Mouse (Mus musculus): ENCODE results near the gene Med24.
"Not testable (repeated sequence)": the region's sequence is repeated elsewhere in the genome, so short reads cannot be mapped to it uniquely, and the experiment has no call there.

The Med24 gene

GRCm38 (mm10) chr11:98688009-98688408 lies 41.2 kb downstream of the Med24 start:
- no peak for DNase-seq

DNA sequence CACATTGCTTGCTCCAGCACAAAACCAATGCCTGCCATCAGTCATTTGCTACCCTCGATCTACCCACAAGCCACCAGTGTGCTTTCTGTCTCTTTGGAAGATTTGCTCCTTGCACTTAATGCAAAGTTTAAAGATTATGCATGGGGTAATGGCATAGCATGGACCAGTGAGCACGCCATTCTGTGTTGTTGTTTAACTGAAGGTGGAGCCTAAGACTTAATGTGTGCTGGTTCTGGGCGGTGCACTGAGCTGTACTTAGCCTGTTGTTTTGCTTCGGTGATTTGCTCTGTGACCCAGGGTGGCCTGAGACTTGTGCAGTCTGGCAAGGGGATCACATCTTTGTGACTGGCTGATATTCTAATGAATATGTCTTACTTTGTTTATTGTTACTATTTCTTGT lies 42.3 kb downstream of the Med24 start:
- no peak for DNase-seq

GRCm38 (mm10) chr11:98685642-98686041 lies 43.6 kb downstream of the Med24 start:
- DNase-seq: no peak

DNA sequence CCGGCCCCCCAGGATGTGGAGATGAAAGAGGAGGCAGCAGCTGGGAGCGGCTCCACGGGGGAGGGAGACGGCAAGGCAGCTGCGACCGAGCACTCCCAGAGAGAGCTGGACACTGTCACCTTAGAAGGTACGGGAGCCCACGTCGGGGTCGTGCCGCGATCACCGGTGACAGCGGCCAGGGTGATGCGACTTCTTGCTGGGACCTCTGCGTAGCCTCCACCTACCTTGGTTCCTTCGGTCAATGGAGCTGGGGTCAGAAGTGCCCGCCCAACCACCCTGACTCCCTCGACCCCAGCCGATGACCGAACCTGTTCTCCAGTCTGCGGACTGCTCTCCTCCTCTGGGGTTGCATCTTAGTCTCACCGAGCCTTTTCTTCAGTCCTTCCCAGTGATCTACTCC lies 46.4 kb downstream of the Med24 start:
- DNase-seq: no peak

DNA sequence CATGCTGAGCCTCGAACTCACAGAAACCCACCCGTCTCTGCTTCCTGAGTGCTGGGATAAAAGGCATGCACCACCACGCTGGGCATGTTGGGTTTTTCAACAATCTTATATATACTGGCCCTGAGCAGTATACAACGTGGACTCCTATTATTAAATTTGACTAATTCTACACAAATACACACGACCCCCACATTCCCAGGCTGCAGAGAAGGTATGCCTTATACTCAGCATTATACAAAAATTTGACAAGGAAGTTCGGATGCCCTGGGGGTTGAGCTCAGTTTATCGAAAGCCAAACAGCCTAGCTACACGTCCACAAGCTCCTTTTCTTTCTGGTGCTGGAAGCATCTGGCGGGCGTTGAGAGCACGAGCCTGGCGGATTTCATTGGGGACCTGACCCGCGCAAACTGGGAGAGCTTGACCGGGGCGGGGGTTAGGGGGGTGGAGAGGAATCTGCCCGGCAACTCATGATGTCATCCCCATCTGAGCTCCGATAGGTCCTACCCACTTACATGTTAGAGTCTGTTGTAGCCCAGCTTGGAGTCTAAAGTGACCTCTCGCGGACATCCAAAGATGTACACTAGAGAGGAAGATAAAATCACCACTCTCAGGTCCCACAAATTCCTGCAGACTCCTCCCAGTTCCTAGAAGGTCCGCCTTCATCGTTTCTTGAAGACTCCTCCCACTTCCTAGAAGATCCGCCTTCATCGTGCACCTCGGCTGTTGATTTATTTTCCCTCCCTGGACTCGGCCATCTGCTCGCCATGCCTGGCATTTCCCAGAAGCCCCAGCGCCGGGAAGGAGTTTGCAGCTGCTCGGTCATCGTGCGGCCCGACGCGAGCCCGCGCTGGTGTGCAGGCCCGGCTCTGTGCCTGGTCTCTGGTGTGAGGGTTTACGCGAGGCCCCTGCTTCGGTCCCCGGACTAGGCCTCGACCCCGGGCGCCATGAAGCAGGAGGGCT lies 47.2 kb downstream of the Med24 start, which contains the start of gene Psmd3:
Gene Psmd3, plus strand, starts transcription at position 769 of the 960 bp plus-strand sequence.
- DNase-seq: peak; percentile 98

DNA sequence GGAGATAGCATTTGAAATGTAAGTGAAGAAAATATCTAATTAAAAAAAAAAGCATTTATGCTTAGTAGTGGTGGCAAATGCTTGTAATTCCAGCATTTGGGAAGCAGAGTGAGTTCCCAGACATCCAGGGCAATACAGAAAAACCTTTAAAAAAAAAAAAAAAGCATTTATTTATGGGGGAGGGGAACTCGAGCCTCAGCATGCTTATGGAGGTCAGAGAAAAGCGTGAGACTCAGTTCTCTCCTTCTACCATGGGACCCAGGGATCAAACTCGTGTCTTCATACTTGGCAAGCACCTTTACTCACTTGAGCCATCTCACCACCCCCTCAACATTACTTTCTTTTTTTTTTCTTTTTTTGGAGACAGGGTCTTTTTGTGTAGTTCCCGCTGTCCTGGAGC lies 48.0 kb downstream of the Med24 start:
- DNase-seq: no peak

DNA sequence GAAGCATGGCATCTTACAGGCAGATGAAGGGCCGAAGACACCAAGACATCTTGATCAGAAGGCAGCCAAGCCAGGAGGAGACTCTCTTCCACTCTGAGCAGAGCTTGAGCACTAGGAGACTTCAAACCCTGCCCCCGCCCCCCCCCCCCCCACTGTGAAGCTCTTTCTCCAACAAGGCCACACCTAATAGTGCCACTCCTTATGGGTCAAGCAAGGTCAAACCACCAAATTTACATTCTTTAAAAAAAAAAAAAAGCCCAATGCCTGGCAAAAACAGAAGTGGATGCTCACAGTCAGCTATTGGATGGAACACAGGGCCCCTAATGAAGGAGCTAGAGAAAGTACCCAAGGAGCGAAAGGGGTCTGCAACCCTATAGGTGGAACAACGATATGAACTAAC lies 48.6 kb downstream of the Med24 start:
- DNase-seq: not testable (repeated sequence)

DNA sequence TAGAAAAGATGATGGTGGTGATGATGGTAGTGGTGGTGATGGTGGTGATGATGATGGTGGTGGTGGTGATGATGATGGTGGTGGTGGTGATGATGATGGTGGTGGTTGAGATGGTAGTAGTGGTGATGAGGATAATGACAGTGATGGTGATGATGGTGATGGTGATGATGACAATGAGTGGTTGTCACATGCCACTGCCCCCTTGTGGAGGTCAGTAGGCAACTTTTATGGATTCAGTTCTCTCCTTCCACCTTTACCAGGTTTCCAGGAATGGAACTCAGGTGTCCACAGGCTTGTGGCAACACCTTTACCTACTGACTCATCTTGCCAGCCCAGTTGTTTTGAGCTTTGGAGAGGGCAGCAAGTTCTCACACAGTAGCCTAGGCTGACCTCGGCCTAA lies 49.2 kb downstream of the Med24 start:
- no peak for DNase-seq

- no peak for DNase-seq
Measured at GRCm38 (mm10) chr11:98675829-98676363, 53.3 kb downstream of the Med24 start.

GRCm38 (mm10) chr11:98673136-98673535 lies 56.1 kb downstream of the Med24 start:
- peak; percentile 23 for DNase-seq

DNA sequence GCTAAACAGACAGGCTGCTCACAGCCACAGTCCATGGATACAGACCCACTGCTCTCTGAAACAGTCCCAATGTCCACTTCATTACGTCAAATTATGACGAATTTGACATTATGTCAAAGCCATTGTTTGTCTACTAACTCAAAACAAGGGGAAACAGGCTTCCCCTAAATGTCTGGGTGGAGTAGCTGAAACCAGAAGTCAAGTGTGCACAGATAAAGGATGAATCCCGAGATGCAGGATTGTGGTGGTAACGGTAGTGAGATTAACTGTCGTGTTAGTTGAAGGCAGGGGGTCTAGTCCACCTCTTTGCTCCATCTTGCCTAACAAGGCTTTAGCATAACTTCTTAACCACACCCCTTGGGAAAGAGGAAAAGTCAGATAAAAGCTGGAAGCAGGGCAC lies 56.8 kb downstream of the Med24 start:
- DNase-seq: no peak

- DNase-seq: no peak
Measured at GRCm38 (mm10) chr11:98671857-98672256, 57.4 kb downstream of the Med24 start.

DNA sequence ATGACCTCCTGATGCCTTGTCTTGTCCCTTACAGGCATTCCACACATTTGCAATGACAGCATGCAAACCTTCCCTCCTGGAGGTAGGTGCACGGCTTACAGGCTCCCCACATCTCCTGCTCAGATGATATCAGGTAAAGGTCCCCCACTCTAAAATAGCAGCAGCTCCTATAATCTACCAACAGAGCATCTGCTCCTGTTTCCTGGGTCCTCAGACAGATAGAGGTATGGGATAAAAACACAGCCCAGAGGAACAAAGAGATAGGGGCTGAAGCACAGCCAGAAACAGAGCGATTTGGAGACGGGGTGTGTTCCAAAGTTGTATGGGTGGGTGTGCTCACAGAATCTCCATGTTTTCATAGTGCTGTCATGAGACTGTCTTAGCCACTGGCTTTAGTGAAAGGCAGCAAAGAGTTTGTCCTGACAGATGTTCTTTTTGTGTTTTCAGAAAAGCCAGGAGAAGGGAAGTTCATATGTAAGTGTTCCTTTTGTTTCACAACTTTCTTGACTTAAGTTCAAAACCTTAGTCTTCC lies 57.9 kb downstream of the Med24 start:
- DNase-seq: no peak

DNA sequence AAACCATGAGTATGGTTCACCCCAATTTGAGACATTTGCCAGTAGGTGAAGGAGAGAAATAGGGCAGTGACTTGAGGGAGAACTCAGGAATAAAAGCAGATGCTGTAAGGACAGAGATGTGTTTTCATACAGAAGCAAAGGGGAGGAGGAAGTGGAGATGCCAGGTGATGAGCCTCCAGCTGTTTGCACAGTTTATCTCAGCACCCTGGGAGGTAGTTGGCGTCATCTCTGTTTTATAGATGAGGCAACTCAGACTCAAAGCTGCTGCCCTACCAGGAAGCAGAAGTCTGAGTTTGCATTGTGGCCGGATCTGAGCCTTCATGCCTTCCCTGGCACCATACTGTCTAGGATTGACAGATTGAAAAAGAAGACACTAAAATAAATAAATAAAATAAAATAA lies 60.3 kb downstream of the Med24 start:
- DNase-seq: no peak

DNA sequence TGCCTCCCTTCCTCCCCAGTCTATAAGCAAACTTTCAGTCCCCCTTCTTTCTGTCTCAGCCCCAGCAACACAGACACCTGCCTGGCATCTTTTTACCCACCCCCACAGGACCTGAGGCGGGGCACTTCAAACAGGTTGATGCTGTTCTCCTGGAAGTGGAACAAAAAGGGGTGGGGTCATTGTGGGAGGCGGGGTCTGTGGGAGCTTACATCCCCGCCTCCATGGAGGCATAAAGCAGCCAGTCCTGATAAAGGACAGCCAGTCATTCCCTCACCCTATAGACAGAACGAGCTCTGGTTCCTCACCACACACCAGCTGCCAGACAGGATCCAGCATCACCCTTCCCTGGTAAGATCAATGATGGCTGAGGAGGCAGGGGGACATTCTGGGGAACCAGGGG lies 65.1 kb downstream of the Med24 start, which contains the start of gene Gsdma:
Gene Gsdma, plus strand, starts transcription at position 261 of the 400 bp plus-strand sequence.
- DNase-seq: no peak

DNA sequence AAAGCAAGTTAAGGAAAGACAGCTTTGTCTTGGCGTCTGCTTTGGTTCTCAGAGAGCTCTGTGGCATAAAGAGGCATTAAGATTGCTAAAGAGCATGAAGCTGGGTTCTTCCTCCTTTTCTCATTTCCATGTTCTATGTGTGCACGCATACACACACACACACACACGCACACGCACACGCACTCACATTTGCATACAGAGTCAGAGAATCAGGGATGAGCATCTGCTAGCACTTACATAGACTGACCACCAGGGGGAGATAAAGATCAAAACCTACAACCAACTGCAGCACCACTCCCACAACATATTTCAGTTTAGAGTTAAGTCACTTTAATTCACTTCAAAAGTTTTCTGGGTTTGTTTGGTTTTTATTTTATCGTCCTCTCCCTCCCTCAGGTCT lies 68.7 kb downstream of the Med24 start:
- DNase-seq: peak; percentile 13

DNA sequence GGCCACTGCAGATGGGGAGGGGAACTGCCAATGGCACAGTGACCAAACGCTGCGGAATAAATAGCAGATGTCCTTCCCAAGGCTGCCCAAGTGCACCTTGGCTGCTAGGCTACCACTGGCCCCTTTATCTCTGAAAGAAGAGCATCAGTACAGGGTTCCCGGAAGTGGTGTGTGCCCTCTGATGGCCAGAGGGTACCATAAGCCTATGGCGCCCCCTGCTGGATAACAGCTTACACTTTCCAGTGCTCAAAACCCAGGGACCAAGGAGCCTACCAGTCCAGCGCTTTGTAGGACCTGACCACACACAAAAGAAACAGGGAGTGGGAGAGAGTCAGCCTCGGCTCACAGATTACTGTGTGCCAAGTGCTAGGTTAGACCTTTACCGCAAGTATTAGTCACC lies 74.2 kb downstream of the Med24 start:
- peak; percentile 4 for DNase-seq

Data from right cerebral cortex, postnatal 25 days (tissue).